Mouse (Mus musculus) hindbrain, embryonic 15.5 days (tissue): ENCODE measurements around the gene Phc3. TPM values are rescaled to one million over a fixed set of nuclear protein-coding genes. Genes with fewer than 3 reads are reported as not detected.
A peak's percentile ranks its signal among the peaks of the same experiment; 100 is the strongest.

ENCODE experiments used
- ATAC-seq: fragments of 200-750 bp; cut with Nextera tagmentation; 2 replicates; pipeline ENCODE4 v1.8.0; 2017; ENCODE audit warnings: low read depth, moderate number of reproducible peaks, moderate TSS enrichment; ENCODE audit not compliant: low FRiP score
- H3K27ac ChIP-seq: fragments of 300-500 bp; sonication (generic); replicated peaks from 2 replicates; pipeline ENCODE4 v1.5.1; 2015; ENCODE audit warnings: mild to moderate bottlenecking, inconsistent platforms
- H3K27me3 ChIP-seq: fragments of 300-500 bp; sonication (generic); 2 replicates; pipeline ENCODE4 v1.6.1; 2015; ENCODE audit warnings: control low read depth, inconsistent platforms
- H3K36me3 ChIP-seq: fragments of 300-500 bp; sonication (generic); 2 replicates; pipeline ENCODE4 v1.6.1; 2015; ENCODE audit warnings: control low read depth, inconsistent platforms
- H3K4me1 ChIP-seq: fragments of 300-500 bp; sonication (generic); replicated peaks from 2 replicates; pipeline ENCODE4 v1.6.1; 2015; ENCODE audit warnings: control low read depth, inconsistent platforms
- H3K4me2 ChIP-seq: fragments of 300-500 bp; sonication (generic); 2 replicates; pipeline ENCODE4 v1.6.1; 2015; ENCODE audit warnings: moderate library complexity, mild to moderate bottlenecking, inconsistent platforms
- H3K4me3 ChIP-seq: fragments of 300-500 bp; sonication (generic); 2 replicates; pipeline ENCODE4 v1.5.1; 2015; ENCODE audit warnings: mild to moderate bottlenecking, inconsistent platforms
- H3K9ac ChIP-seq: fragments of 300-500 bp; sonication (generic); 2 replicates; pipeline ENCODE4 v1.6.1; 2015; ENCODE audit warnings: inconsistent platforms
- H3K9me3 ChIP-seq: fragments of 300-500 bp; sonication (generic); 2 replicates; pipeline ENCODE4 v1.6.1; 2016; ENCODE audit warnings: control low read depth, inconsistent platforms
- WGBS: fragments of 180-500 bp; shearing (Covaris S2); methylation state at CpG from one replicate; pipeline ENCODE4 v1.1.7; 2015; 5-methylcytosine and 5-hydroxymethylcytosine counted together
- polyA plus RNA-seq: library from polyadenylated mRNA; unstranded; fragments of >200 nt; fragmentation: Nextera tagmentation; extraction: Ambion mirVana; gene quantifications from 2 replicates; pipeline ENCODE4 v1.2.1, GENCODE M21; 2015

Gene Phc3
- 7.7 and 8.1 TPM in 2 replicates for polyA plus RNA-seq

GRCm38 (mm10) chr3:30969104-30969581 is at the start of gene Phc3:
Phc3 (minus strand) TSS chr3:30969415.
- peak within 1 kb of the TSS; percentile 100 for H3K4me3 ChIP-seq
- peak within 1 kb of the TSS; percentile 96 for H3K9ac ChIP-seq
- peak; percentile 94 for ATAC-seq
- H3K4me1 ChIP-seq = peaks cover 16% of the 10 kb centered on the region
- no peaks in the 10 kb centered on the region for H3K27me3 ChIP-seq
- H3K9me3 ChIP-seq = no peaks in the 10 kb centered on the region
- peak within 1 kb of the TSS; percentile 91 for H3K27ac ChIP-seq
- peak within 1 kb of the TSS; percentile 60 for H3K4me2 ChIP-seq
- peaks cover 11% of the 10 kb centered on the region for H3K36me3 ChIP-seq
- WGBS = under 1% methylated on average over 32 of the region's 34 CpGs

DNA sequence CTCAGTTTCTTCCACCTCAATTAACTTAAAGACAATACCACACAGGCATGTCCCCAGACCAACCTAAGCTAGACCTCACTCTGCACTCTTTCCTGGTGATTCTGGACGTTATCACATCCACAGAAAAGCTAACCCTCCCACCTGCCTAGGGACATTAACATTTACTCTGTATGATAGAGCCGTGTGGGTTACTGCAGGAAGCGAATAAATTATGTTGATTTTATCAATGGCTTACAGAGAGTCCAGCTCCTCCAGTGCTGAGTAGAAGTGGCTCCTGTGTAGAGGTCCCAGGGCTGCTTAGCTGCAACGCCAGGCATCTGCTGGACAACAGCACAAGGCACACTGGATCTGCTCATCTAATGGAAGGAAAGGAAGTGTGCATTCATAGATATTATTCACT is 48.4 kb upstream of the Phc3 start:
- Histone ChIP-seq H3K4me2 (no peak overlapping the region), H3K27me3 (no peaks in the 10 kb centered on the region), H3K9ac (no peak overlapping the region), H3K4me1 (0 out of 2 replicates have a peak, but pooled peaks cover 5% of the 10 kb centered on the region), H3K9me3 (no peaks in the 10 kb centered on the region), H3K36me3 (no peaks in the 10 kb centered on the region), H3K4me3 (no peak overlapping the region), H3K27ac (no peak overlapping the region)
- WGBS = 38% methylated on average over 4 of the region's 4 CpGs
- no peak for ATAC-seq

DNA sequence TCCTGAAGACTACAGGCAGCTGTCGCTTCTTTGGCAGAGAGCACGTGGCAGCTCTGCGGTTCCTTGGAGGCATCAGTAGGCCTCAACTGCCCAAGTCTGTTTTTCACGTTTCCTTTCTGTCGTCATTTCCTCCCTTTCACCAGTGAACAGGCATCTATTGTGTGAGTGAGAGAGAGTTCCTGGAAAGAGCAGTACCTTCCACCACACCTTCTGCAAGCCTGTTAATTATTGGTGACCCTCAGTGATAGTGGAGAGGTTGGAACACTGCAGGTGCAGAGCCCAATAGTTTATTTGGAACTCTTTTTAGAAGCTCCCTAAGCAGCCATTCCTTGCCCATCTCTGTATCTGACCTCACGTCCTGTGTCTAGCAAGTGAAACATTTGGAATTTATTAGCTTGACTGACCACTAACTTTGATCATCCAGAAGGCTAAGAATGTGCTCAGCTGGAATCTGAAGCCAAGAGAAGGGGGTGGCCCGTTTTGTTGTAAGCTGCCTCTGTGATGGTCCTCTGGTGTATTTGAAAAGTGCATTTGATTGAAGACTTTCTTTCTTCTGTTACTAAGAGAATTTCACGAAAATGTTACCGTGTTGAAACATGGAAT is 47.5 kb upstream of the Phc3 start:
- Histone ChIP-seq H3K4me3 (no peak overlapping the region), H3K27ac (no peak overlapping the region; the same call in 1 of the 2 replicates), H3K36me3 (no peaks in the 10 kb centered on the region), H3K4me1 (0 out of 2 replicates have a peak, but pooled peaks cover 5% of the 10 kb centered on the region), H3K27me3 (no peaks in the 10 kb centered on the region), H3K9me3 (no peaks in the 10 kb centered on the region), H3K4me2 (no peak overlapping the region), H3K9ac (no peak overlapping the region)
- no peak for ATAC-seq
- 40% methylated on average over 9 of the region's 9 CpGs for WGBS

DNA sequence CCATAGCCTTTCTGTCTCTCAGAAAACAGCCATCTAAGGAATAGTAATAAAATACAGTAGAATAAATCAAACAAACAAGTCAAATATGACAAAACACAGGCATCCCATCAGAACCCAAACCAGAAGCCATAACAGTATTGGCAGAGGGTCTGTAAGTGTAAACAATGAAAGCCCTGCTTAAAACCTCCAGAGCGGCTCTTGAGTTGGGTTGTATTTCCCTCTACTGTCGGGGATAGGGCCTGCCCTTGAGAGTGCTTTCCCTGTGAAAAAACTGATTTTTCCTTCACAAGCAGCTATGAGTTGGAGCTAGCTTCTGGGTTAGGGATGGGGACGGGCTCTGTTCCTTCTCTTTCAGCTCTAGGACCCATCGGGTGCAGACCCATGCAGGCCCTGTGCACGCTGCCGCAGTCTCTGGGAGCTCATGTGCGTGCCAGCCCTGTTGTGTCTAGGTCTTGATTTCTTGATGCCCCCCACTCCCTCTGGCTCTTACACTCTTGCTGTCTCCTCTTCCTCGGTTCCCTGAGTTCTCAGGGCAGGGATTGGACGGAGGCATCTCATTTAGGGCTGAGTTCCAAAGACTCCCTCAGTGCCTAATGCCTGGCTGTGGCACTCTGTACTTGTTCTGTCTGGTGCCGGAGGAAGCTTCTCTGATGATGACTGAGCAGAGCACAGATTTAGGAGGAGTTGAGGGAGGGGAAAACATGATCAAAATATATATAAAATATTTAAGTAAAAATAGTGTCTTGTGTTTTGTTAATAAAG is 46.6 kb upstream of the Phc3 start:
- Histone ChIP-seq H3K4me3 (no peak overlapping the region), H3K4me2 (no peak overlapping the region), H3K9ac (no peak overlapping the region), H3K27ac (no peak overlapping the region), H3K36me3 (no peaks in the 10 kb centered on the region), H3K4me1 (0 out of 2 replicates have a peak, but pooled peaks cover 5% of the 10 kb centered on the region), H3K27me3 (no peaks in the 10 kb centered on the region), H3K9me3 (no peaks in the 10 kb centered on the region)
- WGBS = 73% methylated on average over 10 of the region's 10 CpGs
- ATAC-seq = no peak

DNA sequence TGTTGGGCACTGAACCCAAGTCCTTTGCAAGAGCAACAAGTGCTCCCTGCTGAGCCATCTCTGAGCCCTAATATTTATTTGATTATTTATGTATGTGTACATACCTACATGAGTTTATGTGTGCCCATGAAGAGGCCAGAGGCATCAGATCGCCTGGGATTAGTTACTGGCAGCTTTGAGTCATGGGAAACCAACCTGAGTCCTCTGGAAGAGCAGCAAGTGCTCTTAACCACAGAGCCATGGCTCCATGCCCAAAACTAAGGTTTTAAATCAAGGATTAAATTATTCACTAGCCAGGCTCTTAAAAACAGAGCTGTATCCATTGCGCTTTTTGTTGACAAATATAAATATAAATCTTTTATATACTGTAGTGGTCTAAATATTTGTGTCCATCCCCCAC is 45.2 kb upstream of the Phc3 start:
- WGBS = 95% methylated on average over 2 of the region's 2 CpGs
- Histone ChIP-seq H3K4me1 (0 out of 2 replicates have a peak, but pooled peaks cover 5% of the 10 kb centered on the region), H3K9ac (no peak overlapping the region), H3K4me3 (no peak overlapping the region), H3K36me3 (no peaks in the 10 kb centered on the region), H3K4me2 (no peak overlapping the region), H3K9me3 (no peaks in the 10 kb centered on the region), H3K27ac (no peak overlapping the region), H3K27me3 (no peaks in the 10 kb centered on the region)
- no peak for ATAC-seq

DNA sequence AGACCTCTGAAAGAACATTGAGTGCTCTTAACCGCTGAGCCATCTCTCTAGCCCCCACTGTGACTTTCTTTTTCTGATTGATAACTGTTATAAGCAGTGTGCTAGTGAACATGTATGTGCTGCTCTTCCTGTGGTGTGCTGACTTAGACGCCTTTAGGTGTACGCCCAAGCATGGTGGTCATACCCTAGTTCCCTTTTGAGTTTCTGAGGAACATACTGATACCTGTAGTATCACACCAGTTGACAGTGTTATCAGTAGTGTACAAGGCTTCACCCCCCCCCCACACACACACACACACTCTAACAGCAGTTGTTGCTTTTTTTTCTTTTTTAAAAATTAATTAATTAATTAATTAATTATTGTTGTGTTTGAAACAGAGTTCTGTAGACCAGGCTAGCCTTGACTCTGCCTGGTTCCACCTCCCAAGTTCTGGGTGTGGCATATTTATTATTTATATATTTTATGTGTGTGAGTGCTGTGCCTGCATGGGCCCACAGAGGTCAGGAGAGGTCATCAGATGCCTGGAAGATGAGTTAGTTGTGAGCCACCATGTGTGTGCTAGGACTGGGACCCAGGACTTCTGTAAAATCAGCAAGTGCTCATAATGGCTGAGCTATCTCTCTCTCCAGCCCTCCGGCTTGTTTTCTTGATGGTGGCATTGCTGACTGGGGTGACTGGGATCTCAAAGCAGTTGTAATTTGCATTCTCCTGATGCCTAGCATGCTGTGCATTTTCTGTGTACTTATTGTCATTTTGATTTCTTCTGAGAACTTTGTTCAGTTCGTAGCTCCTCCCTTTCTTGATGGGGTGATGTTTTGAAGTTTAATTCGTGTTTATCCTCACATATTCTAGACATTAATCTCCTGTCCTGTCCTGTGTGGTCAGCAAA is 35.4 kb upstream of the Phc3 start:
- 75% methylated on average over 6 of the region's 6 CpGs for WGBS
- Histone ChIP-seq H3K27me3 (no peaks in the 10 kb centered on the region), H3K9me3 (no peaks in the 10 kb centered on the region), H3K4me3 (no peak overlapping the region), H3K4me1 (peaks cover 7% of the 10 kb centered on the region), H3K4me2 (no peak overlapping the region), H3K9ac (no peak overlapping the region), H3K27ac (no peak overlapping the region), H3K36me3 (no peaks in the 10 kb centered on the region)
- ATAC-seq = peak; percentile 23; the same call in 1 of the 2 replicates

DNA sequence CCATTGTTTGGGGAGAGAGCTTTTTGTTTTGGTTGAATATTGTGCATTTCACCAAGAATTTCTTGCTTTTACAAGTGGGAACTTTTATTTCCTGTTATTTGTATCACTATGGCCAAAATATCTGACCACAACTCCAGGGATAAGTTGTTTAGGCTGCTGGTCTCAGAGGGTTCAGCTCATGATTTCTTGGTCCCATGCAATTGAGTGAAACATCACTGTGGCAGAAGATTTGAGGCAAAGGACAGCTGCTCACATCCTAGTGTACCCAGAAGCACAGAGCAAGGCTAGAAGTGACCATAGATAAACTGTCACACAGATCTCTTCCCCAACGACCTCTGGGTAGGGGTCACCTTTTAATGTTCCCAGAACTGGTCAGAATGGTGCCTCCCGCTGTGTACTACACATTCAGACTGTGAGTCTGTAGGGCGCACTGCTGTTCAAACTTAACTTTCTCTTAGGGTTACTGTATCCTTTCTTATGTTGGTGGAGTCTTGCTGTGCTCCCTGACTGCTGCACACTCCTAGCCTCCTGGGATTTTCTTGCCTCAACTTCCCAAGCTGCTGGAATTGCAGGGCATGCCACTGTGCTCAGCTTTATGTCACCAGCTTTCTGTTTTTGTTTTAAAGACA is 31.9 kb upstream of the Phc3 start:
- 36% methylated on average over 3 of the region's 3 CpGs for WGBS
- Histone ChIP-seq H3K4me3 (no peak overlapping the region), H3K4me2 (no peak overlapping the region), H3K27ac (no peak overlapping the region), H3K4me1 (peaks cover 21% of the 10 kb centered on the region), H3K27me3 (no peaks in the 10 kb centered on the region), H3K9me3 (no peaks in the 10 kb centered on the region), H3K9ac (no peak overlapping the region), H3K36me3 (no peaks in the 10 kb centered on the region)
- no peak for ATAC-seq

DNA sequence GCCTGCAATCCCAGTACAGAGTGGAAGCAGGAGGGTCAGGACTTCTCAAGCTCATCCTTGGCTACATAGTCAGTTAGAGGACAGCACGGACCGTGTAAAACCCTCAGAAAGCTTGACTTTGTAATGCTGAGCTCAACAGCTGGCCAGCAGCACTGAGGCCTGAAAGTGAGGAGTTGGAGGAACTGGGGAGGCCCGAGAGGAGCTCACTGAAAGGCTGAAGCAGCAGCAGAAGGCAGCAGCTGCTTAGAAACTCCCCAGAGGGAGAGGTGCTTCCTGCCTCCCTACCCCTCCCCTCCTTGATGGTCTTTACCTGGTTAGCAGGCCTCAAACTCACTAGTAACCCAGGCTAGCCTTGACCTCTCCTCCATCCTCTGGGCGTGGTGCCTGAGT is 30.8 kb upstream of the Phc3 start:
- H3K9me3 ChIP-seq = no peaks in the 10 kb centered on the region
- H3K4me2 ChIP-seq = no peak overlapping the region
- H3K4me3 ChIP-seq = no peak overlapping the region
- H3K9ac ChIP-seq = no peak overlapping the region
- no peaks in the 10 kb centered on the region for H3K27me3 ChIP-seq
- no peak for ATAC-seq
- WGBS = 43% methylated on average over 4 of the region's 4 CpGs
- peaks cover 21% of the 10 kb centered on the region for H3K4me1 ChIP-seq
- no peaks in the 10 kb centered on the region for H3K36me3 ChIP-seq
- no peak overlapping the region for H3K27ac ChIP-seq

- Histone ChIP-seq H3K4me2 (no peak overlapping the region), H3K4me1 (peaks cover 26% of the 10 kb centered on the region), H3K4me3 (no peak overlapping the region), H3K36me3 (no peaks in the 10 kb centered on the region), H3K27ac (no peak overlapping the region), H3K9me3 (no peaks in the 10 kb centered on the region), H3K27me3 (no peaks in the 10 kb centered on the region), H3K9ac (no peak overlapping the region)
- WGBS = 65% methylated on average over 10 of the region's 10 CpGs
- ATAC-seq = no peak
Observed at GRCm38 (mm10) chr3:30999401-31000017, 30.3 kb upstream of the Phc3 start.

GRCm38 (mm10) chr3:30996688-30997014 is 27.4 kb upstream of the Phc3 start:
- peaks cover 27% of the 10 kb centered on the region for H3K4me1 ChIP-seq
- H3K27ac ChIP-seq = no peak overlapping the region
- 2% methylated on average over 4 of the region's 4 CpGs for WGBS
- peak overlapping the region; percentile 72 for H3K4me3 ChIP-seq
- H3K27me3 ChIP-seq = no peaks in the 10 kb centered on the region
- peak overlapping the region; percentile 57 for H3K4me2 ChIP-seq
- 0 out of 2 replicates have a peak overlapping the region, but pooled peaks have one; percentile 71 for H3K9ac ChIP-seq
- no peaks in the 10 kb centered on the region for H3K36me3 ChIP-seq
- no peak for ATAC-seq
- H3K9me3 ChIP-seq = no peaks in the 10 kb centered on the region
